Mouse (Mus musculus) spleen, adult 2 months (tissue): Measurements from ENCODE around the gene Pcdh7.

Experiments used
- CTCF ChIP-seq: fragments of 200-500 bp; IDR thresholded peaks from 2 replicates; pipeline ENCODE4 v1.5.1; 2011; ENCODE audit warnings: mild to moderate bottlenecking, inconsistent platforms; ENCODE audit not compliant: insufficient read depth, insufficient read length, insufficient replicate concordance; ENCODE audit errors: extremely low read depth
- POLR2A ChIP-seq: fragments of 200-500 bp; IDR thresholded peaks from 2 replicates; pipeline ENCODE4 v1.6.1; 2011; ENCODE audit warnings: low read depth, low read length, inconsistent platforms

DNA sequence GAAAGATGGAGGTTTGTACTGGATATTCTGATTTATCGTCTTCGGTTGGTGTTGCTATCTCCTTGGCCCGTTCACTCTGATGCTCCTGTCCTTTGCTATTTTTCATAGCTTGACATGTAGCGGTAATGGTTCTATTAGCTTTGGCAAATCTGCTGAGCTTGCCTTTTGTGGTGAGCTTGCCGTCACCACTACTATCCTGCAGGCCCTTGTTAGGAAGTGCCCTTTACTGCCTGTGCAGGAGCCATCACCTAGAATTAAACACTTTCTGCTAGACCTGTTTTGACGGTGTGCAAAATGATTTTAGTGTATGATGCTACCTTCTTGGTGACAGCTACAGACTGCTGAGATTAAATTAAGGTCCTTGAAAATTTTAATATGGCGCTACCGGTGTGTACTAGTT lies 103.3 kb downstream of the Pcdh7 start:
- no peak for TF ChIP-seq POLR2A
- TF ChIP-seq CTCF = no peak
